In the genomic region with DNA sequence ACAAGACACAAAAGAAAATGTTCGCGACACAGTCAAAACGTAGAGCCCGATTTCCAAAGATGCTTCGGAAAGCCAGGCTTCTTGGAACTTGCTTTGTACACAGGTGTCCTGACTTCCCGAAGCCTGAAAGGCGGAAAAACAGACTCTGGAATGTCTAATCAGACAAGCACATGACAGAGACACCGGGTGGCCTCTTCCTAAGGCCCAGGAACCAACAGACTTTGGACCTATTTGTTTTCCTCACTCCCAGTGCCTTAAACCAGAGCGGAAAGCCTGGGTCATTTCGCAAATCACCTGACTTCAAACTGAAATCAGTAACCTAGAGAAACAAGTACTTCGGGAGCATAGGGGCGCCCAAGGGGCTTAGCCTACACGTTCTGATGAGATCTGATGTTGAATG, we compare ENCODE assay signal across 23 mouse cellular contexts.
A peak's percentile ranks its signal among the peaks of the same experiment; 100 is the strongest.
DNase-seq lines count a peak whose midpoint lies in the region; ATAC-seq and TF ChIP-seq lines count a peak whose summit lies in the region.
"Had no signal": no experiment of that assay in that cellular context is flagged by ENCODE, and none has a peak within 500 bp of the region (broad histone marks: within the 10 kb centered on the region; RNA-seq: fewer than 3 reads in every experiment).

No protein-coding gene starts in this region.

- H3K36me3 ChIP-seq in liver, adult 2 months (ENCODE audit: control insufficient read depth, insufficient read depth, low read length) = no peaks in the 10 kb centered on the region
- no peaks in the 10 kb centered on the region for H3K36me3 ChIP-seq in liver, embryonic 11.5 days (ENCODE audit: control insufficient read depth, insufficient read depth, low read length)
- H3K36me3 ChIP-seq in kidney, adult 2 months (ENCODE audit: control insufficient read depth, insufficient read depth, low read length) = no peaks in the 10 kb centered on the region
- H3K36me3 ChIP-seq: embryonic facial prominence, embryonic 10.5 days; heart, embryonic 15.5 days; hindbrain, embryonic 15.5 days; midbrain, embryonic 10.5 days; neural tube, embryonic 13.5 days had no signal

- no peak overlapping the region for H3K9ac ChIP-seq in liver, adult 2 months (ENCODE audit: low read depth, low read length)
- no peak overlapping the region for H3K9ac ChIP-seq in liver, embryonic 11.5 days (ENCODE audit: low read depth, low read length)
- H3K9ac ChIP-seq: heart, embryonic 15.5 days; hindbrain, embryonic 15.5 days; neural tube, embryonic 13.5 days had no signal

- H3K9me3 ChIP-seq in liver, embryonic 11.5 days (ENCODE audit: control insufficient read depth, low read length) = no peaks in the 10 kb centered on the region
- H3K9me3 ChIP-seq: embryonic facial prominence, embryonic 10.5 days; heart, embryonic 15.5 days; hindbrain, embryonic 15.5 days; midbrain, embryonic 10.5 days; neural tube, embryonic 13.5 days had no signal

- no peaks in the 10 kb centered on the region for H3K27me3 ChIP-seq in liver, adult 2 months (ENCODE audit: control insufficient read depth, insufficient read depth, low read length)
- H3K27me3 ChIP-seq in liver, embryonic 11.5 days (replicated peaks; ENCODE audit: control insufficient read depth, insufficient read depth, low read length) = no peaks in the 10 kb centered on the region
- no peaks in the 10 kb centered on the region for H3K27me3 ChIP-seq in kidney, adult 2 months (replicated peaks; ENCODE audit: control insufficient read depth, insufficient read depth, low read length)
- H3K27me3 ChIP-seq: heart, embryonic 15.5 days; hindbrain, embryonic 15.5 days; neural tube, embryonic 13.5 days had no signal

- no peaks in the 10 kb centered on the region for H3K79me2 ChIP-seq in liver, adult 2 months (ENCODE audit: control insufficient read depth, insufficient read depth, low read length)

- no peak overlapping the region for H3K4me2 ChIP-seq in liver, embryonic 11.5 days
- H3K4me2 ChIP-seq: heart, embryonic 15.5 days; hindbrain, embryonic 15.5 days; neural tube, embryonic 13.5 days had no signal

- DNase-seq in liver, adult 2 months (ENCODE audit: extremely low read depth, low read depth, low spot score) = peak; percentile 75
- no peak for DNase-seq in liver, embryonic 11.5 days (ENCODE audit: low spot score)
- peak; percentile 90 for DNase-seq in kidney, adult 2 months
- peak; percentile 42 for DNase-seq in kidney, postnatal 10 days
- no peak for DNase-seq in left cerebral cortex, postnatal 36 days (ENCODE audit: low spot score in 2 of 2)
- no peak for DNase-seq in right cerebral cortex, postnatal 25 days
- DNase-seq: cerebellum, adult 11 months; cerebellum, postnatal 10 days; gastrocnemius, postnatal 36 days; right cerebral cortex, adult 18-20 months; thymus, adult 18-20 months; thymus, postnatal 4 days had no signal

- intact Hi-C loops in left cerebral cortex, postnatal 36 days (cut with DNase I) = no loop called here

- no peak for TF ChIP-seq CTCF in liver, adult 2 months (IDR thresholded peaks at IDR 0.05; ENCODE audit: low read depth, low read length)
- no peak for TF ChIP-seq CTCF in kidney, adult 2 months (conservative IDR thresholded peaks at IDR 0.05; ENCODE audit: insufficient read depth, insufficient read length, low read depth, low read length)

- no peak for ATAC-seq in liver, embryonic 11.5 days (replicated peaks; ENCODE audit: low FRiP score)
- no peak for ATAC-seq in granulocyte monocyte progenitor cell, adult 5-6 weeks (replicated peaks; ENCODE audit: poor library complexity, severe bottlenecking)
- ATAC-seq: CD4-positive, CD25-positive, alpha-beta regulatory T cell, adult 4 months; forebrain, embryonic 16.5 days; lung, postnatal 0 days; midbrain, embryonic 16.5 days had no signal

- no peak for TF ChIP-seq POLR2A in liver, adult 2 months (IDR thresholded peaks at IDR 0.05; ENCODE audit: extremely low read depth, insufficient read depth, low read length)
- TF ChIP-seq POLR2A in kidney, adult 2 months (IDR thresholded peaks at IDR 0.05; ENCODE audit: low read depth, low read length) = no peak

- H3K4me1 ChIP-seq in liver, adult 2 months (ENCODE audit: control insufficient read depth, insufficient read depth, low read length) = no peaks in the 10 kb centered on the region
- no peaks in the 10 kb centered on the region for H3K4me1 ChIP-seq in liver, embryonic 11.5 days (replicated peaks; ENCODE audit: control insufficient read depth, insufficient read depth, low read length)
- H3K4me1 ChIP-seq in kidney, adult 2 months (ENCODE audit: control insufficient read depth, insufficient read depth, low read length) = peaks cover 10% of the 10 kb centered on the region
- H3K4me1 ChIP-seq: heart, embryonic 15.5 days; hindbrain, embryonic 15.5 days; midbrain, embryonic 10.5 days; neural tube, embryonic 13.5 days had no signal

- no peak overlapping the region for H3K4me3 ChIP-seq in liver, adult 2 months (ENCODE audit: insufficient read depth, low read depth, low read length)
- H3K4me3 ChIP-seq in liver, embryonic 11.5 days (ENCODE audit: low read depth, low read length) = no peak overlapping the region
- no peak overlapping the region for H3K4me3 ChIP-seq in kidney, adult 2 months (ENCODE audit: insufficient read depth, low read depth, low read length)
- H3K4me3 ChIP-seq: embryonic facial prominence, embryonic 10.5 days; heart, embryonic 15.5 days; hindbrain, embryonic 15.5 days; midbrain, embryonic 10.5 days; myocyte; neural tube, embryonic 13.5 days had no signal

- H3K27ac ChIP-seq in liver, adult 2 months (replicated peaks; ENCODE audit: insufficient read depth, low read depth, low read length) = no peak overlapping the region
- H3K27ac ChIP-seq in liver, embryonic 11.5 days (ENCODE audit: low read depth, low read length) = no peak overlapping the region
- peak overlapping the region; percentile 96 for H3K27ac ChIP-seq in kidney, adult 2 months (ENCODE audit: insufficient read depth, low read depth, low read length)
- H3K27ac ChIP-seq: embryonic facial prominence, embryonic 10.5 days; heart, embryonic 15.5 days; hindbrain, embryonic 15.5 days; midbrain, embryonic 10.5 days; neural tube, embryonic 13.5 days had no signal

- WGBS in liver, adult 2 months = 46% methylated on average over 13 of the region's 13 CpGs
- WGBS in liver, embryonic 11.5 days = 74% methylated on average over 13 of the region's 13 CpGs
- WGBS in kidney, adult 2 months = 61% methylated on average over 13 of the region's 13 CpGs

Comparison
In these comparisons a context has a peak if more than half of its experiments do, and no peak if none do; other contexts are left out.
1. DNase-seq: peak in liver, adult 2 months (single experiment), kidney, adult 2 months (single experiment) and kidney, postnatal 10 days (single experiment); none in liver, embryonic 11.5 days (single experiment), left cerebral cortex, postnatal 36 days (0 of 2) and right cerebral cortex, postnatal 25 days (single experiment).